Mouse (Mus musculus): ENCODE results near the gene Gm28374.
A peak's percentile ranks its signal among the peaks of the same experiment; 100 is the strongest.
"Not testable (repeated sequence)": the region's sequence is repeated elsewhere in the genome, so short reads cannot be mapped to it uniquely, and the experiment has no call there.

Gm28374 gene

DNA sequence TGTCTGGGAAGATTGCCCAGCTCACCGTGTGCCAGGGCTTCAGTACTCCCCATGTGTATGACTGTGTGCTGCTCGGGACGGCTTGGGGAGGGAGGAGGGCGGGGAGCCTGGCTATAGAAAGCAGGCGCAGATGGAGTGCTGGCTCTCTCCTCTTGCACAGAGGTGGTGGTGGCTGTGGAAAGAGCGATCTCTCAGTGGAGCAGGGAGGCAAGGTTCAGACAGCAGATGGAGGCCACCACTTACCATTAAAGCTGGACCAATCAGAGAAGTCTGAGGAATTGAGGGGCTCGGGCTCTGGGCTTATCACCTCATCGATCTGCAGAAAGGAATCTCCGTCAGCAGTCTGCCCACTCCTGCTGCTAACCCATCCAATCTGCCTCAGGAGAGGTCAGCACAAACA, at the start of gene Gm28374:
Gene Gm28374, minus strand, starts transcription at position 101 of the 400 bp plus-strand sequence.
- DNase-seq, result no peak

DNA sequence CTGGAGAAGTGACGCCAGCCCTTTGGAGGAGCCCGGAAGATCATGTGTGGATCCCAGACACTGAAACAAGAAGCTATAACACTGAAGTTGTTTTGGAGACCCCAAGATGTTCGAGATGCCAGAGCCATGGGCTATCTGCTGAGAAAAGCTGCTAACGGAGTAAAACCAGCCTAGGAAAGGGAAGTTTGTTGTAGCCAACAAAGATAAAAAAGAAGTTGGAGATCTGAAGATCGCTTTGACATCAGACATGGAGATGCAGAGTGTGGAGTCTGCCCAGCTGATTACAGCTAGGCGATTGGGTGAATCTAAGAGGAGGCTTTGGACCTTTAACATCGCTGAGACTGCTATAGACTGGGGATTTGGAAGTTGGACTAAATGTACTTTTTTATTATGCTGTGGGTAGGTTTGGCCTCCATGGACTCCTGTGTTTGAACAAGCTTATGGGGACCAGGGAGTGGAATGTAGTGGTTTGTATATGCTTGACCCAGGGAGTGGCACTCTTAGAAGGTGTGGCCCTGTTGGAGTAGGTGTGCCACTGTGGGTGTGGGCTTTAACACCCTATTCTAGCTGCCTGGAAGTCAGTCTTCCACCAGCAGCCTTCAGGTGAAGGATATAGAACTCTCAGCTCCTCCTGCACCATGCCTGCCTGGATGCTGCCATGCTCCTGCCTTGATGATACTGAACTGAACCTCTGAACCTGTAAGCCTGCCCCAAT, 48.5 kb upstream of the Gm28374 start:
- not testable (repeated sequence) for DNase-seq

DNA sequence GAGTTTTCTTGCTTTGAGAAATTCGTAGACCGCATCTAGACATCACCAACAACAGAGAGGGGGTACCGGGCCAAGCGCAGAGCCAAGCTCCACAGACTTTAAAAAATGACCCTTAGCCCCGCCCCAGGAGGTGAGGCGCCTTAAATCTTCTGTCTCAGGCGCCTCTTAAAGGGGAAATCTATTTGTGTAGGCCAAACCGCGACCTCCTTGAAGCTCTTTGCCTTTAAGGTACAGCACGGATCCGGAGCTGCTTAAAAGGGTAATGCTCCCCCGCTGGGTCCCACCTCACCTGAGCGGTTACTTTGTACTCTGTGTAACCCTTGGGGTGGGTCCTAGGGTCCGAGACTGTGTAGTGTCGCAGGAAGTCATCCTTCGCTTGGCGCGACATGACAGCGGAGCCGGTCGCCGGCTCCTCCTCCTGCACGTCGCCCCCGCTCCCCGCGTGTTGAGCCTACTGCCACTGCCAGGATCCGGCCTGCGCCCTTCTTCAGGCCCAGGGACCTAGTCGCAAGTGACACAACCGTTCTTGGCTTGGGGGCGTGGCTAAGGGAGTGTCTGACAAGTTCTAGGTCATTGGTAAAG, 45.8 kb upstream of the Gm28374 start, which contains the start of gene Snx15:
Gene Snx15, minus strand, starts transcription at position 545 of the 582 bp plus-strand sequence.
- DNase-seq, result peak; percentile 91 to 93

DNA sequence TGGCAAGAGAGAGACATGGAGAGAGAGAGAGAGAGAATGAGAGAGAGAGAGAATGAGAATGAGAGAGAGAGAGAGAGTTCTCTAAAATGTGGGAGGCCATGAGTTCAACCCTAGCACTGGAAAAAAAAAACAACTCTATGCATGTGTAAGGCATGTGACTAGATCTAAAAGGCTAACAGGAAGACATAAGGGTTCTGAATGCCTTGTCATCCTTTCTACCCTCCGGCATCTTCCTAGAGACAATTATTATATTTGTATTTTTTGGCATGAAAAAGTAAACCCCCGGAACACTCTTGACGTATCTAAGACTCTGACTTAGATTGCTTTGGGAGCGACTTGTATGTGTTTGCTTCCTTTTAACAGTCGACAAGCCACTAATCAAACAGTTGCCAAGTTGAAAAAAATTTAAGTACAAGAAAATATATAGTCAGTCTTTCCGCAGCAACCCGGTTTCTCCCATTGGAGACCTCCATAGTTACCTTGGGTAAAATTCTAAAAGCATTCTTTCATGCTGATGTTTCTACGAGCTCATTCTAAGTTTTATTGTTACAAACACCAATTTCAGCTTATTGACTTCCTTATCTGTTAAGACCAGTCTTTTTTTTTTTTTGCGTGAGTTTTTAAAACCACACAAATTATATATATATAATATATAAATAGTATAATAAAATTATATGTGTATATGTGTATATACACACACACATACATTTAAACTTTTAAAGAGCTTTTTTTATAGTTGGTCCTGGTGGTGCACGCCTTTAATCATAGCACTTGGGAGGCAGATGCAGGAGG, 44.9 kb upstream of the Gm28374 start:
- DNase-seq, result no peak

DNA sequence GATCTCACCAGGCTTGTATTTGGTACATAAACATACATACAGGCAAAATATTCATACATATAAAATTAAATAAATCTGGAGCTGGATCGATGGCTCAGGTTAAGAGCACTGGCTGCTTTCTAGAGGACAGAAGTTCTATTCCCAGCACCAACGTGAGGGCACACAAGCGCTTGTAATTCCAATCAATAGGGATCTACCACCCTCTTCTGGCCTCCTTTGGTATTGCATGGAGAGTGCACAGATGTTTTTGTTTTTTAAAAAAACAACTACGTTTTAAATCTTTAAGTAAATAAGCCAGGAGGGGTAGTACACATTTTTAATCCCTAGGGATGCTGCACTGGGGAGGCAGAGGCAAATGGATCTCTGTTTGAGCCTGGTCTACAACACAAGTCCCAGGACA, 44.2 kb upstream of the Gm28374 start:
- peak in 1 of 2 experiments; percentile 55 for DNase-seq

DNA sequence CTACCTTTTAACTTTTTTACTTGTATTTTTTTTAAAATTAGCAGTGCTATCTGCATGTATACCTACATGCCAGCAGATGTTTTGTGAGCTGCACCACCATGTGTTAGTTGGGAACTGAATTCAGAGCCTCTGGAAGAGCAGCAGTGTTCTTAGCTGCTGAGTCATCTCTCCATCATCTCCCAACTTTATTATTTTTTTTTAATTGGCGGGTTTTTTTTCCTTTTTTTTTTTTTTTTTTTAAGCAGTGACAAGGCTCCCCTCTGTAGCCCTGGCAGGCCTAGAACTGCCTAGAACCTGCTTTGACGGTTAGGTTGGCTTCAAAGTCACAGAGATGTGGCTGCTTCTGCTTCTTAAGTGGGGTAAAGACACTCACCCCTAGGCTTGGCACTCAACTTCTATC, 42.8 kb upstream of the Gm28374 start:
- DNase-seq, result no peak

DNA sequence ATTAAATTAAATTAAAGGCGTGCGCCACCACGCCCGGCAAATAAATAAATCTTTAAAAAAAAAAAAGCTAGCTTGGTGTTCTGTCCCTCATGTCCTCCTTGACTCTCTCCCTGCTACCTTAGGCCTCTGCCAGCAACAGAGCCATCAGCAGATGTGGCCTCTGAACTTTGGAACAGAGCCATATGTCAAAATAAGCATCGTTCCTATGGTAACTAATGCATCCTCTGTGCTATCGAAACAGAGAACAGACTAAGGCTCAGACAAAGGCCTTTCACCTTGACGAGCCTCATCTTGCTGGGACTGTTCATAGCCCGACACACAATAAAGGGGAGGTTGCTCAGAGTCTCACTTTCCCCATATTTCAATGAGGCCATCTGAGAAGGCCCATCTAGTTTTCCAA, 41.3 kb upstream of the Gm28374 start:
- no peak for DNase-seq

DNA sequence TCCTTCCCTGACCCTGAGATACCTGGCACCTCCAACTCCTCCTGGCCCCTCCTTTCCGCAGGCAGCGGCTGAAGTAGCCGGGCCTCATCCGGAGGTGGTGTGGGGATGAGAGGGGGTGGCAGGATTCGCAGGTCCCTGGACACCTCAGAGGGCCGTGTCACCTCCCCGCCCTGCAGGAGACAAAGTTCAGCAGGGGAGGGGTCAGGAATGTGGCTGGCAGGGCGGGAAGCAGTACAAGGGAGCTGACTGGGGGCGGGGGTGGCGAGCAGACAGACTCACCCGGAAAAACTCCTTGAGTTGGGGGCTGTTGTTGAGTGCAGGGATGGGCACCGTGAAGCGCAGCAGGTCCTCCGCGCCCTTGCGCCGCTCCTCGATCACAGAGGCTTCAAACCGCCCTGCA, 39.7 kb upstream of the Gm28374 start:
- DNase-seq, result no peak

DNA sequence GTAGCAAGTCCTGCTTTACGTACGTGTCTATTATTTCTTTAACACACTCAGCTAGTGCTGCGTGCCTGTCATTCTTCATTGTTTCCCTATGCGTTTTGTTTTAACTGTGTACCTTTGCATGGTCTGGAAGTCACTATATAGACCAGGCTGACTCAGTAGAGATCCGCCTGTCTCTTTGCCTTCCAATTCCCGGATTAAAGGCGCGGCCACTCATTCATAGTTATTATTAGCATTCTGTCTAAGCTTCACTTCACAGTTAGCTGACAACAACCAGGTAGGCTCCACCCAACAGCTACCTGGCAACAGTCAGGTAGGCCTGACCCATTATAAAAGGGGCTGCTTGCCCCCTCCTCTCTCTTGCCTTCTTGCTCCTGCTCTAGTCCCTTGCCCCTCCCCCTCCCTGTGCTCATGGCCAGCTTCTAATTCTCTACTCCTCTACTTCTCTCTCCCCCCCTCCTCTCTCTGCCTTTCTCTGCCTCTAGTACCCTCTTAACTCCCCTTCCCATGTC, 36.7 kb upstream of the Gm28374 start:
- peak in 1 of 2 experiments; percentile 10 for DNase-seq

DNA sequence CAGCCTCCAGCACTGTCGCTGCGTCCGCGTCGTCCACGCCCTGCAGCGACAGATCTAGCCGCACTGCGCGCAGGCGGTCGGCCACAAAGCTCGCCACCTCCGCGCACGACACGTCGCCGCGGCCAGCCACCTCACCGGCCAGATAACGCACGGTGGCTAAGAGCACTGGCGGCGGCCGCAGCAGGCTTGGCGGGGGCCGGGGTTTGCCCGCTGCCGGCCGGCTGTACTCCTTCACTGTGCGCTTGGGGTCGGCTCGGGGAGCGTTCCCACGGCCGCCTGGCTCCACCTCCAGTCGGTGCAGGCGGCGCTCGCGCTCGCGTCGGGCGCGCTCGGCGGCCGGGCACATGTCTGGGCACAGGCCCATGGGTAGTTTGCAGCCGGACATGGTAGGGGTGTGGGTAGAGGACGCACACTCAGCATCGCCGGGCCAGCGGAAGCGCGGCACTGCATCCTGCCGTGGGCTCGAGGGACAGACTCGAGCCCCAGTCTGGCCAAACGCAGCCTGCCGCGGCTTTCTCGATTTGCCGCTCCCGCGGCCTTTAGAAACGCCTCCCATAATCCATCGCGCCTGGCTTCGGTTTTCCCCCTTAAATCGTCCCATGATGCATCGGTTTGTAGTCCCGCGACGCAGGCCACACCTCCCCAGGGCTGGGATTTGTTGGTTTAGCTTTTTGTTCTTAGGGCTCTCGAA, 36.1 kb upstream of the Gm28374 start, which contains the start of gene Sac3d1:
Gene Sac3d1, minus strand, starts transcription at position 665 of the 691 bp plus-strand sequence.
- DNase-seq, result peak; percentile 79 to 84

DNA sequence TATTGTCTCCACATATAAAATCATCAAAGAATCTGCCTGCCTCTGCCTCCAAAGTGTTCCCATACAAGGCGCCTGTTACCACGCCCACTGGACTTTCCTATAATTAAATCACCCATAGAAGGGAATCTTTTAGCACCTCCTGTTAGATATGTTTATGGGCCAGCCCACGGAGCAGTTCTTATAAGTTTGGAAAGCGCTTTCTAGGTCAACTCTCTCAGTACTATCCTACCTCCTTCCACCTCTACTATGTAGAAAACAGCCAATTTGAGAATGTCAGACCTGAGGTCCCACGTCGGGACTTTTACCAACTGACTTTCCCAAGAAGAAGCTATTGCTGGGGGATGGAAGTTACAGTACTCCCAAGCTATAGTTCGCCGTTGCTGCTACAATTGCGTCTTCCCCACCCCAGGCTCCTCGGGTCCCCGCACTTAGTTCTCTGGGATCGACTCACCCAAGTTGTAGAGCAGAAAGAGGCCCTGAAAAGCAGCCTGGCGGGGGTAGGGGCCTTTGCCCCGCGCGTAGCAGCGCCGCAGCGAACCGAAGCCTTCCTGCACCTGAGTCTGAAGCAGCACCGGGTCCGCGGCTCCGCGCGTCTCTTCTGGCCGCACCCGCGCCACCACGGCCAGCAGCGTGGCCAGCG, 35.4 kb upstream of the Gm28374 start:
- DNase-seq, result no peak

DNA sequence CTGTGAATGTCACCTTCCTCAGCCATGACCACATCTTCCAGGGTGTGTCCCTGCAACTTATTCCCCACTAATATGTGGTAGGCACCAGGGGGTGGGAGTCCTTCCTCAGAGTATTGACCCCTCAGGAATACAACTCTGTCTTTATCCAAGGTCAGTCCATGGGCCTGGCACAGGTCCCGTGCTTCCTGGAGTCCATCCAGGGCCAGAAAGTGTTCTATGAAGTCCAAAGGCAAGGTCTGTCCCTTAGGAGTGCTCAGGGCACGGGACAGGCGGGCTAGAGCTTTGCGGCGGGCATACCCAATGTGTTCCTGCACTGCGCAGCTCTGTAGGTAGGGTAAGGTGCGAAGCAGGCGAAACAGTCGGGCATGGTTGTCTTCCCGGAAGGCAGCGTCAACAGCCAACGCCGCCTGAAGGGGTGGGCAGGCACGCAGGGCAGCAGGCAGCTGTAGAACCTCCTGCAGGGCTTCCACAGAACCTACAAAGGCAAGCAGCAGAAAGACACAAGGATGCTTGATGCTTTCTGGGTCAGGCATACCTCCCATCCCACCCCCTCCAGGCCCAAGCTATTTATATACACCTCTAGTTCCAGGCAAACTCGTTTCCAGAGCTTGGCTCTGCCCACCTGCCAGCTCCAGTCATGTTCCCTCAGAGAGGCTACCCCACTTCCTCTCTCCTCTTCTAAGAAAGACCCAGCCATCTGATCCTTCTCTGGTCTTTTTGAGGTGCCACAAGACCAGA, 34.2 kb upstream of the Gm28374 start:
- no peak for DNase-seq

DNA sequence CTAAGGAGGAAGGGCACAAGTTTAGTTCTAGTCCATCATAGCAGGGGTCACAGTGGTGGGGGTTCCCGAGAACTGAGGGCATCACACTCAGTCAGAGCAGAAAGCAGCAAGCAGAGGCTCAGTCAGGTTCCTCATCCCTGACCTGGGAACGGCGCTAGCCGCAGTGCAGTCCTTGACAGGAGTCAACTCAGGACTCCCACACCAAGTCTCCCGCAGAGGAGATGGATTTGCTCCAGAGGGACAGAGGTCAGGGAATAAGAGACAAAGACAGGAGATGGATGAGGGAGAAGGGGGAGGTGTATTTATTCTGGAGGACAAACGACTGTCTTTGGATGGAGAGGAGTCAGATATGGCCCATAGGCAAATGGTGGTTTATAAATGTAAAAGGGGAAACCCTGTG, 31.1 kb upstream of the Gm28374 start:
- DNase-seq, result no peak

DNA sequence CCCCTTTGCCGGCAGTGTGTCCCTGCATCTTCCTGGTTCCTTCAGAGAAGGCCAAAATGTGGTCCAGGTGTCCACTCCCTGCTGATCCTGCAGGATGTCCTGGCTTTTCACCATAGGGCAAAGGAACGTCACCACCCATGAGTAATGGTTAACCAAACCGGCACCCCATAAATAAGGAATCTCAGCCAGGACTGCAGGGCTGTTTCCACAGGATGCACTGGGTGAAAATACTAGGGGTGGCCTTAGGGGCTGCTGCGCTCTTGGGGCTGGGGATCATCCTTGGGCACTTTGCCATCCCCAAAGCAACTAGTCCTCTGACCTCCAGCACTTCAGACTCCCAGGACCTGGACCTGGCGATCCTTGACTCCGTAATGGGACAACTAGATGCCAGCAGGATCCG, 23.5 kb upstream of the Gm28374 start, which contains the start of gene Naaladl1:
Gene Naaladl1, plus strand, starts transcription at position 197 of the 400 bp plus-strand sequence.
- DNase-seq, result no peak

DNA sequence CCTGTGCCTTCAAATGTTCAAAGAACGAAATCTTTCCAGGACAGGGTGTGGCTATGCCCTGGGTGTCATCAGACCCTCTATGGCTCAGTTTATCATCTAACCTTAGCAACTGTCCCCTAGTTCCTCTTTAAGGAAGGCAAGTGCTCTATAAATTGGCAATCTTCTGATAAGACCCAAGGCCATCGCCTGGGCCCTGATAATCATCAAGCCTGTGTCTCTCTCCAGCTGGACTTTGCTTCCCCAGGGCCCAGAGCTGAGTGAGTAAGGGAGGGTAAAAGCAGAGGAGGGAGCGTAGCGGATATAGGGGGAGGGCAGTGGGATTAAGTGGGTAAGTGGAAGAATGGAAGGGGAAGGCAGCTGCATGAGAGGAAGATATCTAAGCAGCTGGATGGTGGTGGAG, 22.4 kb upstream of the Gm28374 start:
- DNase-seq, result no peak

DNA sequence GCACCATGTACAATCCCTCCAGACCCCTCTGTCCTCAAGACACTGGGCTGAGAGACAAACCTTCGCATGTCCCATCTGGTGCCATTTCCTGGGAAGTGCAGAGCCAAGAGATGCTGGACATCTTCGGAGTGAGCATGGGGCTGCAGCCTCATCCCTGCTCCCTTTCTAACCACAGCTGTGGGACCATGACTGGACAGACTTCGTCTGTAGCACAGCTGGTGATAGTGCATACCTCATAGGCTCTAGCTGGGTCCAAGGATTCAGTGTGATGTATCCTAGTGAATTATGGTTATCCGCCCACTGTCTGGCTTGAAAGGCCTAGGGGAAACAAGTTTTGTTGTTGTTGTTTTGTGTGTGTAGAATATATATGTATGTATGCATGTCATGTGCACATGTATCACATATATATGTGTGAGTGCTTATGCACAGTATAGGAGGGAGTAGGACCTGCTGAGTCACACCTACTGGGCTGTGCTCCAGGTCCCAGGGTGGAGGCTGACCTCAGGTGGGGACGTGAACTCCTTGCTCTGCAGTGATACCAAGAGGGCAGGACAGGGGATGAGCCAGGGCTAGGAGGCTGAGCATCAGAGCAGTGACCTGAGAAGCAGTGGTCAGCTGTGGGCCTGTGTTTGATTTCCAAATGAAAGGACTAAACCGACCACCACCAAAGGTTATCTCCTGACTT, 20.3 kb upstream of the Gm28374 start:
- DNase-seq, result no peak

DNA sequence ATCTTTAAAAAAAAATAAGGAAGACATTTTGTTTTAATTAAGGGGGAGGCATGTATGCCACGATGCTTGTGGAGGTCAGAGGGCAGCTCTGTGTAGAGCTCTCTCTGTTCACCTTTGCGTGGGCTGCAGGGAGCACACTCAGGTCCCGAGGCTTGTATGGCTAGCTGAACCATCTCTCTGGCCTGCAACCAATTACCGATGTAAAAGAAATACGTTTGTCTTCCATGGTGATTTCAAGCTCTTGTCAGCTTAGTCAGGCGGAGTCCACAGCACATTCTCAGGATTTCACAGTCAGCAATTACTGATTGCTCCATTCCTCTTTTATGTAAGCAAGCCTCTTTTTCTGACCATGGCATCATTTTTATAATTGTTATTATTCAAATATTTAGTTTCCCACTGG, 19.1 kb upstream of the Gm28374 start:
- no peak for DNase-seq

DNA sequence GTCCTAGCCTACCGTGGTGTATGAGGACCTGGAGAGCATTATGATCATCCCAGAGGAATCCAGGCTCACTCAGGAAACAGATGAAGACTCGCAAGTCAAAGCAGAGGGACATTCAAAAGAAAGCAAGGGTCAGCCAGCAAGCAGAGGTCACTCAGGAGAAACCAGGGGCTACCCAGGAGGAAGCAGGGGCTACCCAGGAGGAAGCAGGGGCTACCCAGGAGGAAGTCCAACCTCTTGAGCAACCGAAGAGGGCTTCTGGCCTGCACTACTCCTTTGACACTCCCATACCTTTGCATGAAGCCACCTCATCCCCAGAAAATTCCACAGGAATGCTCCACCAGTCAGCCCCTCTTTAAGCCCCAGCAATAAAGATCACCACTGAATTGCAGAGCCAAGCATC, 15.8 kb upstream of the Gm28374 start:
- DNase-seq, result no peak

DNA sequence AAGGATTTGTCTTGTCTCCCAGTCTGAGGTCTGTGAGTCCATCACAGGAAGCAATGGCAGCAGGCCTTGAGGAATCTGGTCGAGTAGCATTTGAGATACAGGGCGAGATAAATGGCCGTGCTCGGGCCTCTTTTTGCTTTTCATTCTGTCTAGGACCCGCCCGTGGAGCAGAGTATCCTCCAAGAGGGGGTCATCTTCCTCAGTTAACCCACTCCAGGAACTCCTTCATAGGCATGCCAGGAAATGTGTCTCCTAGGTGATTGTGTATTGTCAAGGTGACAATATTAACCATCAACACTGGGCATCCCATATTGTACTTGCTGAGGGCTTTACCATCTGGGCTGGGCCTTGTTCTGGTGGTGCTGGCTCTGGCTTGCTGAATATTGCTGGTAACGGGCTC, 12.1 kb upstream of the Gm28374 start, which contains the start of gene AC131692.1:
Gene AC131692.1, plus strand, starts transcription at position 301 of the 400 bp plus-strand sequence.
- no peak for DNase-seq

DNA sequence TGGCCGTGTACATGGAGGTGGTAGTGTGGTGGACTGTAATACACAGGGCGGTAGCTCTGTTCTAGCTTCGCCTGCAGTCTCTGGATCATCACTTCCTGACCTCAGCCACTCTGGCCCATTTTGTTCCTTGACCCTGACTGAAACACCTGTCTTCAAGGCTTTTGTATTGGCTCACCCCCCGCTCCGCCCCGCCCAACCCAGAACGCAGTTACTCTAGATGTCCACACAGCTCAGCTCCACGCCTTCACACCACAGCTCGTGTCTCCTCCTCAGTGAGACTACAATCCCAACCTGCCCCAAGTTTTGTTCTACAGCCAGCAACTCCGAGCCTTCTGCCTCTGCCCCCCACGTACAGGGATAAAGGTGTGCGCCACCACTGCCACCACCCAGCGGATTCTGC, 6.8 kb upstream of the Gm28374 start:
- no peak for DNase-seq

DNA sequence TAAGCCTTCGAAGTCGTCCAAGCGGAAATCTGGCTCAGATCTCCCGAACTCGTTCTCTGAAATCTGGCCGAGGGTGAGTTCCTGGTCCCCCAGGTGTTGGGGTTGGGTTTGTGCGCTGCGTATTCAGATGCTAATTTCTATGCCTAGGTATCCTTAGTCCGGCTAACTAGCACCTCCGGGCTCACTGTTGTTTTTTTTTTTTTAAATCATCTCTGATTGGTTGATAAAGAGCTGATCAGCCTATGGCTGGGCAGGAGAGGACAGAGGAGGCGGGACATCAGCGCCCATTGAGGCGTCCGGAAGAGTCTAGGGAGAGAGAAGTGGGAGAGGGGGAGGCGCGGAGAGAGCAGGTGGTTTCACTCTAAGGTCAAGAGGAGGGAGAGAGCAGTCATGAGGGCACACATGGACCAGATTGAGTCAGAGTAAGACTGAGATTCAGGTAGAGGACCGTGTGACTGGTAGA, 3.4 kb upstream of the Gm28374 start:
- peak; percentile 48 to 56 for DNase-seq

Data from spleen, adult 18-20 months (tissue).